Mouse (Mus musculus): Measurements from ENCODE around the gene Igdcc4.

Gene Igdcc4

DNA sequence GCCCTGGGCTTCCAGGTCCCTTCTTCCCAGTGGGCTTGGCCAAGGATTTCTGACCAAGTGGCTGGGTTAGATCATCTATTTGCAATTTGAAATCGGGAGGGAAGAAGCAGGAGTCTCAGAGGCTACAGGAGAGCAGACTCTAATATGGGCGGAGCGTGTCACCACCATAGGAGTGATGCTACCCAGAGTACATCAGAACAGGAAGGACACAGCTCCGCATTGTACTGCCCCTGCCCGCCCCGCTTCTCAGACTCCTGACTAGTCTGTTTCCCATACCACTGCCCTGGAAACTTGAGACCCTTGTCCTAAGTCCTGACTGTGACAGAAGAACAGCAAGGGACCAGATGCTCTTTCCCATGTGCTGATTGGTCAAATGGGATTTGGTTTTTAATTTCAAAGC is 56.3 kb downstream of the Igdcc4 start:
- no peak for DNase-seq (ENCODE audit: low spot score)

DNA sequence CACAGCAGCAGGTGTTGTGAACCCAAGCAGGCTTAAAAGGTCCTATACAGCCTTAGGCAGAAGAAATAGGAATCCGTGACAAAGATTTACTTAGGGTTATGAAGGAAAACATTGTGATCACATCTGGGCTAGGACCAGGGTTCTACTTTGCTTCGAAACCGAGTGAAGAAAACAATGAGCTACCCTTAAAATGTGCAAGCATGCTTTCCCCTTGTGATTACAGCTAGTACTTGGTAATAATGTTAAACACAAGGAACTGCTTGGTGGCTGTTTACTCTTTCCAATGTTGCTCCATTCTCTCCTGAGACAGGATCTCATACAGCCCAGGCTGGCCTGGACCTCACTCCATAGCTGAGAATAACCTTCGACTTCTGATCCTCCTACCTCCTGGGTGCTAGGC is 59.9 kb downstream of the Igdcc4 start:
- DNase-seq (ENCODE audit: low spot score) = no peak

DNA sequence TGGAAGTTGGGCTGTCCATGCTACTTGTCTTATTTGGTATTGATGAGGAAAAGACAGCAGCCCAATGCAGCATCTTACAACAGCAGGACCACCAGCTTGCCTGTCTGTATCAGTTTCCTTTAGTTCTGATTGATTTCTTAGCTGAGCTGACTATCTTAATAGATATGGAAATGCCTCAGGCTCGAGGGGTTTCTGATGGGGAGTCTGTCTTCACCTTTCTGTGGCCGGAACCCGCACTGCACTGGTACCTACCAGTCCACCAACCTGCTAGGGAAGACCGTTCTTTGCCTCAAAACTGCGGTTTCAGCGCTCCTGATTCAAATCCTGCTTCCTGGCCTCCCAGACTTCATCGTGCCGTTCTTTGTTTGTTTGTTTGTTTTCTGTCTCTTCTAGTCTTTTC is 60.6 kb downstream of the Igdcc4 start:
- no peak for DNase-seq (ENCODE audit: low spot score)

DNA sequence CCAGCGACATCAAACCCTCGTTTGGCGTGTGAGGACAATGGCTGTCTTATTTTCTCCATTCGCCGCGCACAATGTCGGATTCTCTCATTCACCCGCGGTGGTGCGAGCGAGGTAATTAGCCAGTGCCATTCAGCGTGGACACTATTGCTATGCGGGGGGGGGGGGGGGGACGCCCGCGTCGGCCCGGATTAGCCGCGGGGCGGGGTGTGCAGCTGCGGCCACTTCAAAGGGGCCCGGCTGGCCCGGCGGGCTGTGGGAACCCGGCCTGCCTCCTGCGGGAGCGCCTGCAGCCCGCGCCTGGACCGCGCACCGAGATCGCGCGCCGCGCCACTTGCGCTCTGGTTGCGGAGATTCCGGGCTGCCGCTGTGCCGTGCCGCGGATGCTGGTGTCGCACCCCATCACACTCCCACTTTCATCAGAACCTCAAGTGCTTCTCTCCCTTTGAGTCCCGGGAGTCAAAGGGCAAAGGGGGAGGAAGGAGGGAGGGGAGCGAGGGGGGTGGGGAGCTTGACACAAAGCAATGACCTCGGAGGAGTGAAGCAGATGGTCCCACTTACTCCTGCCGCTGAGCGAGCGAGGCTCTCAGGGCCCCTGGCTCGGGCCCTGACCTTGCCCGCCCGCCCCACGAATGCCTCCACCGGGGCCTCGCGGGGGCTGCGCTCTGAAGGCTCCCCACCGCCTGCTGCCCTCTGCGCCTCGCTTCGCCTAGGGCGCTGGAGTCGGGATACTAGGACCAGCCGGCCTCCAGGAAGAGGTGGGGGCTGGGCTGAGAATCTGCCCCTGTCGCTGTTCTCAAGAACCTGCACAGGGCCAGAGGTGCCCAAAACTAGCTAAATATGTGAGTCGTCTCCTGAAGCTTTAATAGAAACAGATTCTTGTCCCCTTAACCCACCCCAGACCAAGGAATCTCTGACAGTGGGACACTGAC is 61.7 kb downstream of the Igdcc4 start:
- DNase-seq (ENCODE audit: low spot score) = no peak

DNA sequence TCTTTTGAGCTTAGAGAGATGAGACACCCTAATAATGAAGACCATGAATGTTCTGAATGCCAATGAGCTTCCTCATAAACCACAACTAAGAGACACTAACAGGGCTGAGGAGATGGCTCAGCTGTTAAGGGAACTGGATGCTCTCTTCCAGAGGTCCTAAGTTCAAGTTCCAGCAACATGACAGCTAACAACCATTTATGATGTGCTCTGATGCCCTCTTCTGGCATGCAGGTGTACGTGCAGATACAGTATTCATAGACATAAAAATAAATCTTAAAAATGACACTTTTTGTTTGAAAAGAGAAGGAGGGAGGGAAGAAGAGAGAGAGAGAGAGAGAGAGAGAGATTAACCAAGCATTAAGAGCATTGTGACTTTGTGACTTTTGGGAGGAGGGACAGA is 63.6 kb downstream of the Igdcc4 start:
- DNase-seq (ENCODE audit: low spot score) = peak; percentile 22

DNA sequence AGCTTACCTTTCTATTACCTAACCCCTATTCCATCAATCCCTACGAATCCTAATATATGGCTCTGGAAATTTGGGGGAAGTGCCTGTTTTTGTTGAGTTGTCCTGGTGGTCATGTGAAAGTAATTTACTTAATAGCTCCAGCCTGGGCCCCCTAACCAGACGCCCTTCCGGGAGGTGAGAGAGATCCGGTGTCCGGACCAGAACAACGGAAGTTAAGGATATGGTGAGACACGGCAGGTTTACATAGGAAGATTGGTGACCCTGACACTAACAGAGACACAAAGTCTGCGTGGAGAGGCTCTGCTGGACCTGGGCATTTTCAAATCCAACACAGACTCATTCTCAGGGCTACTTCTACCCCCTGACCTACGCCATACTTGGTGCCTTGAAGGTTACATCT is 65.1 kb downstream of the Igdcc4 start:
- no peak for DNase-seq (ENCODE audit: low spot score)

DNA sequence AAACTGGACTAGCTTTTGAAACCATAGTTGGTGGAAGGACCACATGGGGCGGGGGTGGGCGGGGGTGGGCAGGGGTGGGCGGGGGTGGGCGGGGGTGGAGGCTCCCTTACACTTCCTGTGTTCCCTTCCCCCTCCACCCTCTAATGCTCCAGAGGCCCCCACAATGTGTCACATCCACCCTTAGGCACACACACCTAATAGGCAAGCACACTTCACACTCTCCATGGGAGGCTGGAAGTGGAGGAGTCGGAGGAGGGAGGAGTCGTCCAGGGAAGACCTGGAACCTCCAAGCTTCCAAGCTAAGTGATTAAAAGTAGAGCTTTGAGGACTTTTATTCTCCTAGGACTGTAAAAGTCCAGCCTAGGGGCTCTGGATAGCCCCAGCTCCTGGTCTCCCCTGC is 67.2 kb downstream of the Igdcc4 start:
- no peak for DNase-seq (ENCODE audit: low spot score)

DNA sequence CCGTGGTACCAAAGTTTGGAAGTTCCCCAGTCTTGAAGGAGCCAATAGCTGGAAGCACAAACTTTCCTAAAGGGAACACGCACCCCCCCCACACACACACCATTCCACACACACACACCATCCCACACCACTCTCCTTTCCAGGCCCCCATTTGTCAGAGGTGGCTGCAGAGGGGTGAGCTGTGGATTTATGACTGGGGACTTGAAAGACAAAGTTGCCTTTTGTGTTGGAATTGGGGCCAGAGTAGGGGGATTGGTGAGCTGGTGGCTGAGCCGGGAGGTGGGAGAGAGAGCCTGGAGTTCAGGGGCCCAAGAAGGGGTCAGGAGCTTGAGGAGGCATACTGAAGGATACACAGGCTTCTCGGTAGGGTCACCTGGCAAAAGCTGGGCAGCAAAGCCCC is 67.7 kb downstream of the Igdcc4 start:
- no peak for DNase-seq (ENCODE audit: low spot score)

DNA sequence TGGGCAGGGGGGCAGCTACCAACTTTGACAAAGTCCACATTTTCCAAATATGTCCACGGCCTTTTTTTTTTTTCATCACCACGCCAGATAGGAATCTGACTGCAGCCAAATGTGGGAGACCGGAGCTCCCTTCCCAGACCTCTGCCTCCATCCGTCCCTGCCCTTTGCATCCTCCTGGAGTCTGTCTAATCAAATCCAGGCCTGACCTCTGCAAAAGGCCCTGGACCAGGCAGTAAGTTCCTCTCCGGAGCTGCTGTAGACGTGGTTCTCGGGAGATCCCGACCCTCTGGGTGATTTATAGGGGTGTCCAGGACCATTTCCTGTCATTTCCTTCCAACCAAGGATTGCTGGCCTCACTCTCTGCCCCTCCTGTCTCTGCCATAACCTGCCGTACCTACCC is 71.4 kb downstream of the Igdcc4 start:
- DNase-seq (ENCODE audit: low spot score) = no peak

DNA sequence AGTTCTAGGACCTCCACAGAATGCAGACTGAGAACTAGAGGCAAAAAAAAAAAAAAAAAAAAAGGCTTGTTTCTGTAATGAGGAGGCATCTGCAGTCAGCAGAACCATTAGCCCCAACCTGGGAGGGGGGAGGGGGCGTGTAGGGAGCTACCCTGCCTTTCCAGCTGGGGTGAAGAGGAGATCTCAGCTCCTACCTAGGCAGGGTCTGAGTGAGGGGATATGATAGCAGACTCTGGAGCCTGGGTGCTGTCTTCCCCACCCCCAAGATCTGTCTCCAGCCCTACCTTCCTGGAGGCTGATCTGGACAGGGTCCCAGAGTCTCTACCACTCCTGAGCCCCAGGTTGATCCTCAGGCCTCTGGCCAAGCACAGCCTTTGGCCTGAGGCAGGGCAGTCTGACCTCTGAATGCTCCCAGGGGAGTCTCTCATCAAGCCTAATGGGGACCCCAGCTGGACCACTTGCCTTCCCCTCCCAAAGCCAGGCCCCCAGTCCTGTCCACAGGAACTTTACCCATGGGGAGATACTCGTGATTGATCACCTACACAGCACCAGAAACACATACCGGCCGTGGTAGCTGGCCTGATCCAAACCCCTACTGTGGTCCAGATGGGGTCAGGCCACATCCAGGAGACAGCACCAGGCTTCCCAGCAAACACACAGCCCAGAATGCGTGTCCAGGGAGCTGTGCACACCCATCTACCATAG is 74.1 kb downstream of the Igdcc4 start:
- no peak for DNase-seq (ENCODE audit: low spot score)

DNA sequence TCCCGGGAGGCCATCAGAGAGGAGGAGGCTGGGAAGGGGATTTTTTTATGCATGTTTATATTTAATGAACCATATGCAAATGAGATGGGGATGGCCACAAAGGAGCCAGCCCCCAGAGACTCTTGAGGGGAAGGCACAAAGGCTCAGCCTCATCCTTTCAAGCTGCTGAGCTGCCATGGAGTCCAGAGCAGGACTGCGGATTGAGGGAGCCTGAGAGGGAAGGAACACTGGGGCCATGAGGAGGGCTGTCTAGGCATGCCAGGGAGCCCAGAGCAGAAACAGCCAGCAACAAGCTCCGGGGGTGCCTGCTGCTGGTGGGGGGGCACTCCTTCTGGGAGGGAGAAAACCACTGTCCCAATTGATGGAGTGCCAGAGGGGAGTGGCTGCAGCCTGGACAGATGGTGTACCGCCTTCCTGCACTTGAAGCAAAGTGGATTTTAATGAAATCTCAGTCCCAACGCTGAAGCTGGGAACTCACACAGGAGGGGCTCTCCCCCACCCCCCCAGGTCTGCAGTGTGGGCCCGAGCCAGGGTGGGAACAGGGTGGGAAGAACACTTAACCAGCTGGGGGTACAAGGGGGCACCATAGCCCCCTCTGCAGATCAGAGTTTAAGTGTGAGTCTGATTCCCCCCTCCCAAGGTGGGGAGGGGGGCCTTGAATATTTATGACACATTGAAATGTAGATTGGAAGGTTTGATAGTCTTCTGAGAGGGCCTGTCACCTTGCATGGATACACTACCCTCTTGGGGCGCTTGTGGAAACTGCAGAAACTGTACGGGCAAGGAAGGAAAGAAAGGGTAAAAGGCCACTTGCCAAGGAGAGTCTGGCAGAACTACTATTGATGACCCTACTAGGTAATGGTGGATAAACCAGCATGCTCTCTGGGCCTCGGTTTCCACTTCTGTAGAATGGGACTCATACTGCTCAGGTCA is 74.9 kb downstream of the Igdcc4 start:
- DNase-seq (ENCODE audit: low spot score) = no peak

DNA sequence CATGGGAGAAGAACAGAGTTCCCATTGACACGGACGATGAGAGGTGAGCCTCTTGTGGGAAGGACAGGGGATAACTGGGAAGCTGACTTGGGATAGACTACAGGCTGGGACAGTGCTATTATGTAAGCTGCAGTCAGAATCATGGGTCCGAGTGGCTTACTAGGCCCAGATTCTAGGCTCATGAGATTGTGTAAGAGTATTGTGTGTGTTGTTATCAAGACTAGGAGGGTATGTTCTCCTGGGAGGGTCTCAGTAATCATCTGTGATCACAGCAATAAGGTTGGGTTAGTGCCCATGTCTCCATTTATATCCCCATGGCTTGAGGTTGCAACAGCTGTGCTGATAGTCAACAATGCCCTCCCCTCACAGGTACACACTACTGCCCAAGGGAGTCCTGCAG is 76.2 kb downstream of the Igdcc4 start:
- no peak for DNase-seq (ENCODE audit: low spot score)

DNA sequence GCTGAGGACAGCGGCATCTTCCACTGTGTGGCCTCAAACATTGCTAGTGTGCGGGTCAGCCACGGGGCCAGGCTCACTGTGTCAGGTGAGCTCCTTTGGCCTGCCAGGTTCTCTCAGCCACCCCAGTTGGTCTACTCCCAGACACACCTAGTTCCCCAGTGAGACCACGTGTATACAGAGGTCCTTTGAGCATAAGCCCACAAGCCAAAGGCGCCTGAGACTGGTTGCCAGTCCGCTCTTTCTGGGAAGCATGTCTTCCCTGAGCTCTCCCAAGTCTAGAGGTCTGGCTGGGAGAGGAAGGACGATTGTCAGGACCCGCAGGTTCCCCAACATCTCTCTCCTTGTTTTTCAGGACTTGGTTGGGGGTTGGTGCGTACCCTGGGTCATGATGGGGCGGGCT is 76.6 kb downstream of the Igdcc4 start:
- DNase-seq (ENCODE audit: low spot score) = no peak

DNA sequence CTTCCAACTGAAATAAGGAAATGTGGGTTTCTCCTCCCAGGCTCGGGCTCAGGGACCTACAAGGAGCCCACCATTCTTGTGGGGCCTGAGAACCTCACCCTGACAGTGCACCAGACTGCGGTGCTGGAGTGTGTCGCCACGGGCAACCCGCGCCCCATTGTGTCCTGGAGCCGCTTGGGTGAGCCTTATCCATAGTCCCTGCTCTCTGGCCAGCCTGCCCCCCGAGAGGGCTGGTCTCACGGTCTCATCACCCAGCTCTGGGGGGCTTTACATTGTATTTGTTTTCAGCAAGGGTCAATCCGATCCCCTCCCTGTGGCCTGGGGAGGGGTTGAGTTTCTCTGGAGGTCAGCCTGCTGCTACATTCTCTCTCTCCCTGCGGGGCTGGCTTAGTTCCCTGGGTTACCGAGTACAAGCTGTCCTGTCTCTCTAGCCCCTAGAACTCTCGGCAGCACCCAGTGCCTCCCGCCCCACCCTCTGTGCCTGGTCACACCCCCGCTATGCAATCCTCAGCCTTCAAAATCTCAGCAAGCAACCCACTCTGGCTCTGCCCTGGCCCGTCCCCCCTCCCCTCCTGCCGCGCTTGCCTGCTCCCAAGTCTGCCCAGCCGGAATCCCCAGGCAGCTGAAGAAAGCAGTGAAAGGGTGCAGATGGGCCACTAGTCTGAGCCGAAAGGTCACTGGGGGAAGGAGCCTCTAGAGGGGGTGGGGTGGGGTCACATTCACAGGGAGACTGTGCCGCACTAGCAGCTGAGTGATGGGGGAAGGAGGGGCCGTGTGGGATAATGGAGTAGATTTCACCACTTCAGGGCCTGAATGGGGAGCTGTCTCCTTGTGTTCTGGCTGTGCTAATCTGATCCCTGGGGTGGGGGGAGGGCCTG is 77.3 kb downstream of the Igdcc4 start:
- DNase-seq (ENCODE audit: low spot score) = no peak

DNA sequence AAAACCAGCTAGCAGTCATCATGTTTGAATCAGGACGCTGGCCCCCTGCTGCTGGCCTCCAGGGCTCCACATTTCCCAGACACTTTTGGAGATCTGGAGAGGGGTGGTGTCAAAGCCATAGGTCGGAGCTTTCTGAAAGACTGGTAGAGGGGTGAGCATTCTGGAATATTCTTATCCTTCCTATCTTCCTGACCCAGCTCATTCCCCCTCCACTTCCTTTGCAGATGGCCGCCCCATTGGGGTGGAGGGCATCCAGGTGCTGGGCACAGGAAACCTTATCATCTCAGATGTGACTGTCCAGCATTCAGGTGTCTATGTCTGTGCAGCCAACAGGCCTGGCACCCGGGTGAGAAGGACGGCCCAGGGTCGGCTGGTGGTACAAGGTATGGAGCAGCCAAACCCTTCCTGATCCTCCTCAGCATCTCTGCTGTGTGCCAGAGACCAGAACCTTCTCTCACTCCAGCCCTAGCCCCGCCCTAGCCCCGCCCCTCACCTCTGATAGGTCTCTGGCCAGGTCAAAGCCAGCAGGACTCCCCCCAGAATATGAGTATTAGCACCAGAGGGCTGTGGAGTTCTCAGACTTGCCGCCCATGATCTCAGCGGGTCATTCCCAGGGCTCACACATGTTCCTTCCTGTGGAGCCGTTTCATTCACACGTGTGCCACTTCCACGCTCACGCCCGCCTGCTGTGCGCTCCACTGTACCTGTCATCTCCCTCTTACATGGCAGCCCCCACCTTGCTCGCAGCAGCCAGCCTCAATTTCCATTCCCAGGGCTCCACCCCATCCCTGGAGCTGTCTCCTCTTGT is 78.7 kb downstream of the Igdcc4 start:
- DNase-seq (ENCODE audit: low spot score) = no peak
